Mouse (Mus musculus): Measurements from ENCODE around the gene Tmbim4.
"Not testable (repeated sequence)": the region's sequence is repeated elsewhere in the genome, so short reads cannot be mapped to it uniquely, and the experiment has no call there.

The Tmbim4 gene

DNA sequence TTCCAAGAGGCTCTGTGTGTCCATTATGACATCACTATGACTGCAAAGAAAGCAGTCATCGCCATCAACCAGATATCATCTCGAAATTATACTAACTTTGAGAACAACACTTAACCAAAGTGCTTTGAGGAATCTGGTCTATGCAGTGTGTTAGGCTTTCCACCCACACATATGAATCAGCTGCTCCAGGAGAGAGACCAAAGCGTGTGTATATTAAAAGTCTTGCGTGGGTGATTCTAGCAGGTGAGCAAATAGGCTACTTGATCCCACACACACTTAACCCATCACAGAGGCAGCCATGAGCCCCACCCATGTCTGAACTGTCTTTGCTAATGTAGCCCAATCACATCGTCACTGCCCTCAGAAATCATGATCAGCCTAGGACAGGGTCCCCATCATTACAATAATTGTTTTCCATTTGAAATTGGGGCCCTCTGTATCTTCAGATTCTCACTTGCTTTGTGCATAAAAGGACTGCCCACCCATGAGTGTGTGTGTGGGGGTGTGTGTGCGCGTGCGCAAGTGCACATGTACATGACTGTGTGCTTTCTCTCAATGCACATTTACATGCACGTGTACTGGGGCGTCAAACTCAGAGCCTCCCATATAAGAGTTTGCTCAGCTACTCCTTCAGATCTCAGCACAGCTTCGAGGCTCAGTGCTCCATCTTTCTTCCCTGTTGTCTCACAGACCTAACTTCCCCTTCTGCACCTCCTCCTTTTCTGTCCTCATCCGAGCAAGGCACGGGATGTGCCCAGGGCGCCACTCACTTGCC lies 4.1 kb upstream of the Tmbim4 start:
- no peak for DNase-seq (ENCODE audit: low spot score)

- DNase-seq (ENCODE audit: low spot score) = peak; percentile 76
These were observed 592 bp downstream of the Tmbim4 start, which contains the start of gene Irak3 for GRCm38 (mm10) chr10:120201961-120202402. TSS of gene Irak3 (minus strand) at chr10:120202130.

DNA sequence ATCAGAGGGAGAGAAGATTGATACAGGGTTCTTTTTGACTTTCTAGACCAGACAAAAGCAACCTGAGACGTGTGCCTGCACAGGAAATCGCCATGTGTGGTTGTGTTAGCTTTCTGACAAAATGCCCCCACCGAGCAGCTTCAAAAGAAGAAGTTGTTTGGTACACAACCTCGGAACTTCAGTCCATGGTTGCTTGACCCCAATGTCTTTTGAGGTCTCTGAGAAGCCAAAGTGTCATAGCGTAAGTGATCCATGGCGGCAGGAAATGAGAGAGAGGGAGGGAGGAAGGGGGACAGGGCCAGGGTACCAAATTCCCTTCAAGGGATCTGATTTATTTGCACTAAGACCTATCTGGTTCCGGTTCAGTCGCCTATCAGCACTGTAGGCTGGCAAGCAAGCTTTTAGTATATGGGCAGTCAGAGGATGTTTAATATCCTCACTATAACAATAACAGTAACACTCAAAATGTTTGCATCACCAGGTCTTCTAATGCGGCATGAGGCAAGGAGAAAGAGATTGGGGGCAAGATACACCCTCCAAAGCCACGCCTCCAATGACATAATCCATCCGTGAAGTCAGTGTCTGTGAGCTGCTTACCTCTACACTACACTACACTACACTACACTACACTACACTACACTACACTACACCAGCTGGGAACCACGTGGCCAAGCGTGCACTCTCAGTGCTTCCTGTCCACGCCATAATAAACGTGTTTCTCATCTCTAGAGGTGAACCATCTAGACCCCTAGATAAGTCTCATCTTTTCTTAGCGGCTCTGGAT lies 1.3 kb downstream of the Tmbim4 start:
- no peak for DNase-seq (ENCODE audit: low spot score)

GRCm38 (mm10) chr10:120204591-120205210 lies 3.3 kb downstream of the Tmbim4 start:
- no peak for DNase-seq (ENCODE audit: low spot score)

- no peak for DNase-seq (ENCODE audit: low spot score)
These were observed 6.6 kb downstream of the Tmbim4 start for GRCm38 (mm10) chr10:120208015-120208414.

DNA sequence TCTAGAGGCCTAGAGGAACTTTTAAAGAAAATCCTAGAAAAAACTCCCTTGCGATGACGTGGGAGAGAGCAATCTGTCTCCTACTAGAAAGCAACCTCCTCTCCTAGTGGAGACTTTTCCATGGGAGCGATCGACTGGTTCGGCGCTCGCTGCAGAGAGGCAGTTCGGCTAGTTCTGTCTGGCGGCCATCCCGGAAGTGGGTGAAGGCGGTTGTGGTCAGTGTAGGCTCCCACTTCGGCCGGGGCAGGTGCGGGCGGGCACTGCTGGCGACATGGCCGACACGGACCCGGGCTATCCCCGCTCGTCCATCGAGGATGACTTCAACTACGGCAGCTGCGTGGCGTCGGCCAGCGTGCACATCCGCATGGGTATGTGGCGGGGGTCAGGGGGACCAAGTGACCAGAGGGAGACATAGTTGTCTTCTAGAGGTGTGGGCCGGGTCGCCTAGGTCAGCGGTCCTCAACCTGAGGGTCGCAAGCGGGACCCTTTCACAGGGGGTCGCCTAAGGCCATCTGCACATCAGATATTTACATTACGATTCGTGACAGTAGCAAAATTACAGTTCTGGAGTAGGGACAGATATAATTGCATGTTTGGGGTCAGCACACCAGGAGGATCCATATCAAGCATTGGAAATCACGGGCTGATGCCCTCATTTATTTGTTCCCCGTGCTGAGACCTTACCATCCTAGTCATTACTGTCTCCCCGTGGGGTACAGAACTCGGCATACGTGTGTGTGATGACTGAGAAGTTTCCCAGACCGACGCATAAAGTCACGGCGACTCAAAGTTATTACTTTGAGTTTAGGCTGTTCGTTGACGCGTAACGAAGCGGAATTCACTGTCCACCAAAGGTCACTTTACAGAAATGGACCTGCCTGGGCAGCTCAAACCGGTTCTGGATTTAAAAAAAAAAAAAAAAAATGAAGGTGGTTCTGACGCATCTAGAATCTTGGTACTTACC lies 7.5 kb downstream of the Tmbim4 start:
- DNase-seq (ENCODE audit: low spot score) = peak; percentile 88

- DNase-seq (ENCODE audit: low spot score) = no peak
These were observed 8.1 kb downstream of the Tmbim4 start for GRCm38 (mm10) chr10:120209539-120209925.

GRCm38 (mm10) chr10:120210096-120210495 lies 8.7 kb downstream of the Tmbim4 start:
- DNase-seq (ENCODE audit: low spot score) = no peak

DNA sequence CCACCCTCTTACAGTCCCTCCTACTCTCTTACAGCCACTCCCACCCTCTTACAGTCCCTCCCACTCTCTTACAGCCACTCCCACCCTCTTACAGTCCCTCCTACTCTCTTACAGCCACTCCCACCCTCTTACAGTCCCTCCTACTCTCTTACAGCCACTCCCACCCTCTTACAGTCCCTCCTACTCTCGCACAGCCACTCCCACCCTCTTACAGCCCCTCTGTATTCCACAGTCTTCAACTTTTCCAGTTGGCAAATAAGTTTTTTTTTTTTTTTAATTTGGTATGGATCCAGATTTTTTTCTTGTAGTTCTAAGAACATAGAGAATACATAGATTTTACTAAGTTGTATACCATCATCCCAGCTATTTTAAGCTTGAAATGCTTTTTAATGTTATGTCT lies 15.7 kb downstream of the Tmbim4 start:
- DNase-seq (ENCODE audit: low spot score) = not testable (repeated sequence)

DNA sequence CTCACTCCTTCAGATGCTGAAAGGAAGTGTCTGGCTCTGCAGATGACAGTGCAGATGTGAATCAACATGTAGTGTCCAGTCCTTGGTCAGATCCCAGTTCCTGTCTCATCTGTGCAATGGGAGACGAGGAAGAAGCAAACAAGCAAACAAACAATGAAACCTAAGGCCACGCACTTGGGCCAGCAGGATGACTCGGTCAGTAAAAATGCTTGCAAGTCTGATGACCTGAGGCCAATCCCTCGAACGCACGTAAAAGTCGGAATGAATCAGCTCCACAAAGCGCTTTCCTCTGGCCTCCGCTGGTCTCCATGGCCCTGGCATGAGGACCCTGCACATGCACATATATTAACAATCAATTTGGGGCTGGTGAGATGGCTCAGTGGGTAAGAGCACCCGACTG lies 17.6 kb downstream of the Tmbim4 start:
- no peak for DNase-seq (ENCODE audit: low spot score)

- DNase-seq (ENCODE audit: low spot score) = no peak
These were observed 18.4 kb downstream of the Tmbim4 start for GRCm38 (mm10) chr10:120219578-120220359.

DNA sequence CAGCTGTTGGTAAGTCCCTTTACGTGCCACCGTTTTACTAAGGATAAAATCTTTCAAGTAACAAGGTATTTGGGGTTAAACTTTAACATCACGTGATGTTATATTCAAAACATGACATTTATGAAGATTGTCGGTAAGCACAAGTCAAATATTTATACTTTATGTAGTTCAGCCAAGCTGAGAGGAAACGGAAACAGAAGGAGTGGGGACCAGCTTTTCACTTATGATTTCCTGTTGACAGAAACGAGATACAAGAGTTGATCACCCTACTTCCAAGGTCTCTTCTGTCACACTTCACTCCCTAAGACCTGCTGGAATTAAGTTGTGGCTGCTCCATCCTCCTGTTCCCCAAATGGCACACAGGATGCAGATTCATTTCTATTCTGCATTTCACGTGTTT lies 19.4 kb downstream of the Tmbim4 start:
- no peak for DNase-seq (ENCODE audit: low spot score)

GRCm38 (mm10) chr10:120226871-120227661 lies 25.7 kb downstream of the Tmbim4 start, which contains the start of gene Llph:
TSS of gene Llph (plus strand) at chr10:120227070.
- peak; percentile 83 for DNase-seq (ENCODE audit: low spot score)

- DNase-seq (ENCODE audit: low spot score) = peak; percentile 48
These were observed 30.3 kb downstream of the Tmbim4 start for GRCm38 (mm10) chr10:120231718-120232117.

DNA sequence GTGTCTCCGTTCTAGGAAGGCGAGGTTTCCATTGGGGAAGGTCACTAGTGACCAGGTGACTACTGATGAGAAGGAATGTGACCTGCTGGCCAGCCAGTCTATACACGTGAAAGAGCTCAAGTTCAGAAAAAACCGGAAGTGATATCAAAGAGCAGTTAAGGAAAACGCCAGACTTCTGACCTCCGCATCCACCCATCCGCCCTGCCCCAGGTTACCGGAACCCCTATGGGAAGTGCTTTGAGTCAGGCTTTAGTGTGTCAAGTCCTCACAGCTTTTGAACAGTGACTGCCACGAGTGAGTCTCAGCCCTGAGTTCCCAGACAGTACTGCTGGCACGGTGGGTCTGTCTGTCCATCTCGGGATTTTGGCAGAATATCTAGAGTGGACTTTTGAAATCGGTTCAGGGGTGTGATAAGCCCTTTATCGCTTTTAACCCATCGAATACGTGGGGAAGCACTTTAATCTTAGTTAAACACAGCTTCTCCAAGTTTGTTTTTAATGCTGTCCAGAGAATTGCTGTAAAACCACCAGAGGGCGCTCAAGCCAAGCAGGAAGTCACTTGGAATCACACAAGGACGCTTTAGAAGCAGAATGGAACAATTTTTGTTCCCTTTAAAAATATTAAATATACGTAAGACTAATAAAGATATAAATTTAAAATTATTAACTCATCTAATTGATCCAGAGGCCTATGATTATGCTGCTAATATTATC lies 32.4 kb downstream of the Tmbim4 start:
- peak; percentile 32 for DNase-seq (ENCODE audit: low spot score)

- DNase-seq (ENCODE audit: low spot score) = no peak
These were observed 35.5 kb downstream of the Tmbim4 start for GRCm38 (mm10) chr10:120236855-120237254.

DNA sequence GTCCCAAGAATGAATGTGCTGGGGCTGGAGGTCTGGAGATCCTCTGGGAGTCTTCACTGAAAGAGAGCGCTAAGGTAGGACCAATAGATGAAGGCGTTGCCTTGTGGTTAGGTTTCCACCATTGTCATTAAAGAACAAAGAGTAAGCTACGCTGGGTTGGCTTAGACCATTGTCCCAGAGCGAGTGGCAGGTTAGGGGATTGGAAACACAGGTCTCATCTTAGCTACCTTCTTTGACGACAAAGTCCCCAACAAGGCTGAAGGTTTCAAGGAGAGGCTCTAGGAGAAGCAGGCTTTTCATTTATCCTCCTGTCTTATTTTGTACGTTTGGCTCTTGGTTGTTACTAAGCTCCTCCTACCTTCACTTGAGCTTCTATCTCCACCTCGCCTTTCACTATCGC lies 36.9 kb downstream of the Tmbim4 start:
- no peak for DNase-seq (ENCODE audit: low spot score)

- DNase-seq (ENCODE audit: low spot score) = no peak
These were observed 38.1 kb downstream of the Tmbim4 start for GRCm38 (mm10) chr10:120239476-120239875.

DNA sequence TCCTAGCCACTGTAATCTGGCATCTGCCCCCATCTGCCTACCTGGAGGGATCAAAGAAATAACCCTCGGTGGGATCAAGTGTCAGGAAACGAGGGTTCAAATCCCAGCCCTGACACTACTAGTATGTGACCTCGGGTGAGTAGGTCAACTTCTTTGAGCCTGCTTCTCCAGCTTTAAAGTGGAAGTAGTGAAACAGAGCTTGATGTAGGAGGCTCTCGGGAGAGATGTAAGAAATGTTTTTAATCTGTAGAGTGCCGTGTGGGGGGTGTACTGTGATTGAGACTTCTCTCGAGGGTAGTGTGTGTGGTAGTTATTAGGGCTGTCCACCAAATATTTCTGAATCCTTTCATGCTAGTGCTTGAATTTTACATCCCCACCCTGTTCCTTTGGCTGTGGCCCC lies 41.0 kb downstream of the Tmbim4 start:
- no peak for DNase-seq (ENCODE audit: low spot score)
